Mouse (Mus musculus): ENCODE results near the gene Bivm.

Bivm gene

GRCm38 (mm10) chr1:44173903-44174302, 55.1 kb downstream of the Bivm start:
- no peak for DNase-seq (ENCODE audit: low spot score in 2 of 2)

GRCm38 (mm10) chr1:44178086-44178485, 59.3 kb downstream of the Bivm start:
- no peak for DNase-seq (ENCODE audit: low spot score in 2 of 2)

- DNase-seq (ENCODE audit: low spot score in 2 of 2): no peak
These were observed 67.6 kb downstream of the Bivm start for GRCm38 (mm10) chr1:44186396-44186795.
